Mouse (Mus musculus) MEL (cell line): ENCODE data around the gene Gtse1. TPM values are rescaled to one million over a fixed set of nuclear protein-coding genes. Genes with fewer than 3 reads are reported as not detected.
A peak's percentile ranks its signal among the peaks of the same experiment; 100 is the strongest.

Source experiments
- DNase-seq: peaks from one replicate; pipeline ENCODE4 v3.0.0; 2011; ENCODE audit warnings: low read depth, low spot score
- H3K27ac ChIP-seq: 2 replicates; pipeline ENCODE4 v1.5.1; 2012; ENCODE audit warnings: low read depth, mild to moderate bottlenecking, control low read depth, low read length, moderate library complexity; ENCODE audit not compliant: control insufficient read depth
- H3K27me3 ChIP-seq, 2 experiments: fragments of 150-350 bp in 1 of 2; sonication (generic) in 1 of 2; 2 replicates each; pipeline ENCODE4 v1.6.1; 2012; ENCODE audit warnings: low read length in 2 of 2, mild to moderate bottlenecking in 2 of 2, improper control_type of control experiment in 1 of 2, moderate library complexity in 1 of 2; ENCODE audit not compliant: insufficient read depth in 2 of 2, control insufficient read depth in 1 of 2
- H3K36me3 ChIP-seq, 2 experiments: 2 replicates each; pipeline ENCODE4 v1.6.1; 2012 to 2014; ENCODE audit warnings: low read length in 2 of 2, improper control_type of control experiment in 1 of 2, inconsistent platforms in 1 of 2, mild to moderate bottlenecking in 1 of 2; ENCODE audit not compliant: insufficient read depth in 2 of 2, control insufficient read depth in 1 of 2
- H3K4me1 ChIP-seq, 2 experiments: fragments of 150-350 bp in 1 of 2; sonication (generic) in 1 of 2; 2 replicates each; pipeline ENCODE4 v1.6.1; 2012; ENCODE audit warnings: low read length in 2 of 2, improper control_type of control experiment in 1 of 2, mild to moderate bottlenecking in 1 of 2; ENCODE audit not compliant: insufficient read depth in 2 of 2, control insufficient read depth in 1 of 2
- H3K4me3 ChIP-seq, 2 experiments: fragments of 150-350 bp in 1 of 2; sonication (generic) in 1 of 2; 2 replicates each; pipeline ENCODE4 v1.5.1; 2012; ENCODE audit warnings: low read depth in 2 of 2, low read length in 2 of 2, mild to moderate bottlenecking in 2 of 2, moderate library complexity in 2 of 2, control low read depth in 1 of 2, improper control_type of control experiment in 1 of 2; ENCODE audit not compliant: control insufficient read depth in 1 of 2, insufficient read depth in 1 of 2
- H3K79me2 ChIP-seq: 2 replicates; pipeline ENCODE4 v1.6.1; 2012; ENCODE audit warnings: mild to moderate bottlenecking, low read length, moderate library complexity; ENCODE audit not compliant: control insufficient read depth, poor library complexity, insufficient read depth
- H3K9ac ChIP-seq: 2 replicates; pipeline ENCODE4 v1.6.1; 2012; ENCODE audit warnings: low read depth, mild to moderate bottlenecking, control low read depth, low read length, moderate library complexity; ENCODE audit not compliant: control insufficient read depth, poor library complexity, severe bottlenecking
- H3K9me3 ChIP-seq: fragments of 150-350 bp; sonication (generic); replicated peaks from 2 replicates; pipeline ENCODE4 v1.6.1; 2012; ENCODE audit warnings: mild to moderate bottlenecking, low read length, improper control_type of control experiment, moderate library complexity; ENCODE audit not compliant: insufficient read depth
- BHLHE40 ChIP-seq: IDR thresholded peaks from 2 replicates; pipeline ENCODE4 v1.6.1; 2012; ENCODE audit warnings: low read depth, mild to moderate bottlenecking, inconsistent platforms, low read length, improper control_type of control experiment, borderline replicate concordance
- CTCF ChIP-seq, 3 experiments: IDR thresholded peaks in 2 of 3; conservative IDR thresholded peaks in 1 of 3; 2 replicates each; pipeline ENCODE4 v1.5.1; 2011 to 2012; ENCODE audit warnings: low read length in 3 of 3, low read depth in 2 of 3, mild to moderate bottlenecking in 2 of 3, improper control_type of control experiment in 1 of 3, inconsistent platforms in 1 of 3, mixed read lengths in 1 of 3, moderate library complexity in 1 of 3; ENCODE audit not compliant: control insufficient read depth in 1 of 3, insufficient read depth in 1 of 3, poor library complexity in 1 of 3, severe bottlenecking in 1 of 3
- E2F4 ChIP-seq: IDR thresholded peaks from 2 replicates; pipeline ENCODE4 v1.6.1; 2011; ENCODE audit warnings: low read depth, low read length, improper control_type of control experiment, borderline replicate concordance
- EP300 ChIP-seq, 2 experiments: IDR thresholded peaks; 2 replicates each; pipeline ENCODE4 v1.6.1; 2011; ENCODE audit warnings: improper control_type of control experiment in 2 of 2, low read length in 2 of 2, low read depth in 1 of 2, mild to moderate bottlenecking in 1 of 2
- ETS1 ChIP-seq: IDR thresholded peaks from 2 replicates; pipeline ENCODE4 v1.6.1; 2012; ENCODE audit warnings: low read depth, mild to moderate bottlenecking, inconsistent platforms, low read length, improper control_type of control experiment, moderate library complexity
- GATA1 ChIP-seq: IDR thresholded peaks from 2 replicates; pipeline ENCODE4 v1.6.1; 2011; ENCODE audit warnings: low read depth, low read length, improper control_type of control experiment
- HCFC1 ChIP-seq: IDR thresholded peaks from 2 replicates; pipeline ENCODE4 v1.6.1; 2012; ENCODE audit warnings: low read depth, mild to moderate bottlenecking, inconsistent platforms, low read length, improper control_type of control experiment, moderate library complexity
- MAZ ChIP-seq: IDR thresholded peaks from 2 replicates; pipeline ENCODE4 v1.6.1; 2012; ENCODE audit warnings: low read depth, mild to moderate bottlenecking, inconsistent platforms, low read length, improper control_type of control experiment
- NRF1 ChIP-seq: IDR thresholded peaks from 2 replicates; pipeline ENCODE4 v1.6.1; 2014; ENCODE audit warnings: low read depth, mild to moderate bottlenecking, inconsistent platforms, low read length, improper control_type of control experiment, moderate library complexity; ENCODE audit not compliant: poor library complexity, insufficient read depth, severe bottlenecking
- RCOR1 ChIP-seq: IDR thresholded peaks from 2 replicates; pipeline ENCODE4 v1.6.1; 2012; ENCODE audit warnings: low read depth, mild to moderate bottlenecking, inconsistent platforms, low read length, improper control_type of control experiment
- SMC3 ChIP-seq: IDR thresholded peaks from 2 replicates; pipeline ENCODE4 v1.6.1; 2011; ENCODE audit warnings: low read depth, low read length, improper control_type of control experiment
- TAL1 ChIP-seq: IDR thresholded peaks from 2 replicates; pipeline ENCODE4 v1.6.1; 2012; ENCODE audit warnings: mild to moderate bottlenecking, inconsistent platforms, low read length, moderate library complexity, mixed read lengths
- TCF12 ChIP-seq: IDR thresholded peaks from 2 replicates; pipeline ENCODE4 v1.6.1; 2014; ENCODE audit warnings: low read depth, mild to moderate bottlenecking, inconsistent platforms, low read length, improper control_type of control experiment, moderate library complexity
- USF2 ChIP-seq, 2 experiments: IDR thresholded peaks; 2 replicates each; pipeline ENCODE4 v1.6.1; 2011 to 2012; ENCODE audit warnings: improper control_type of control experiment in 2 of 2, low read length in 2 of 2, borderline replicate concordance in 1 of 2, inconsistent platforms in 1 of 2, low read depth in 1 of 2, mild to moderate bottlenecking in 1 of 2; ENCODE audit not compliant: insufficient read depth in 1 of 2
- ZC3H11A ChIP-seq: IDR thresholded peaks from 2 replicates; pipeline ENCODE4 v1.6.1; 2012; ENCODE audit warnings: low read depth, mild to moderate bottlenecking, inconsistent platforms, low read length, improper control_type of control experiment
- polyA plus RNA-seq, 2 experiments: library from polyadenylated mRNA; stranded (reverse) in 1 of 2; unstranded in 1 of 2; fragments of >175 nt in 1 of 2; fragments of >200 nt in 1 of 2; gene quantifications; 2 replicates each; pipeline versions ENCODE4 v1.2.1 to v1.2.4; 2012; ENCODE audit warnings: low replicate concordance in 2 of 2, low read depth in 1 of 2; ENCODE audit not compliant: insufficient read length in 2 of 2, insufficient read depth in 1 of 2, missing spikeins in 1 of 2
- total RNA-seq: library from RNA; depleted of rRNA; stranded (reverse); fragments of 300-350 nt; gene quantifications from 2 replicates; pipeline ENCODE4 v1.2.3, GENCODE M21; 2012

The Gtse1 gene
- total and polyA plus RNA-seq, 3 experiments = 22.6 to 38.3 TPM; not detected in 1

DNA sequence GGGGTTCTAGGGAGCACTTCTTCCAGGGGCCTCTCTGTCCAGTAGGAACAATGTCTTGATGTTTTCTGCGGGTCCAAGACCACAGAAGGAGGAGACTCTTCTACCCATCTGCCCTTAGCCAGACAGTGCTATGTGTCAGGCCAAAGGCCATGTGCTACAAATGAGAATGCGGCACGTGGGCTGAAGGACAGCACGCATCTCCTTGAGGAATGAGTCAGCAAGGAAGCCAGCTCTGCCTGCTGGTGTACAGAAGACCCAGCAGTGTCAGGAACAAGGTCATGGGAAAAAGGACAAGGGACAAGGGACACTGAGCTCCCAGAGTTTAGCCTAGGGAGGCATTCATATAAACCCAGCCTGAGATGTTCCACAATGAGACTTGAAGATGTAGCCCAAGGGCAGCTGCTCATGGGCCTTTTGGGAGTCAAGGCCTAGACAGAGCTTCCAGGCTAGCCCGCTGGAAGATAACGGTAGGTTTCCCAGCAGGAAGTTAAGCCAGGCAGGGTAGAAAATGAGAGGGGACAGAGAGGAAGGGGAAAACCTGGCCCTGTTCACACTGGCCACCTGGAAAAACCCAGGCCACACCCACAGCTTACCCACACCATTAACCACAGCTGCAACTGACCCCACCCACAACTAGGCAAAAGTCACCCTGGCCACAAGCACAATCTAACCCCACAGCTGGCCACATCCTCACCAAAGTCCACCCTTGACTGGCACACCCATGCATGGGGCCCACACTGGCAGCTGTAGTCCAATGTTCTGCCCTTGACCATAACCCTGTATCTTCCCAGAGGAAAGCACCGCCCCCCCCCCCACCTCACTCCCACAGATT lies 49.3 kb downstream of the Gtse1 start:
- DNase-seq = no peak

DNA sequence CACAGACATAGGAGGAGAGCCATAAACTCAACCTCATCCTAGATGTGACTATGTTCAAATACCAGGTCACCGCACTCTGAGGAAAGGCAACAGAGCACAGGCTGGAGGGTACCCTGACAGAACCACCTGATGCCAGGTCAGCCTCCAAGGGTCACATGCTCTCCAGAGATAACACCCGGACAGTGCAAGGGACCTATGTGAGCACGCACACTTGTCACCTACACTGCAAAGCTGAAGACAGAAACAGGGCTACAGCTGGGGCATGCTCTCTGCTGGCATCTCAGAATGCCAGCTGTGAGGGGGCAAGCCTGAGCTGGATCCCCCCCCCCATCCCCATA lies 49.9 kb downstream of the Gtse1 start:
- Histone ChIP-seq H3K27me3 (no peaks in the 10 kb centered on the region), H3K27ac (no peak overlapping the region), H3K4me3 (no peak overlapping the region), H3K4me1 (peaks cover 0 to 15% of the 10 kb centered on the region in 2 experiments; a peak in 2 of 4 replicates), H3K9me3 (no peaks in the 10 kb centered on the region), H3K79me2 (no peaks in the 10 kb centered on the region), H3K9ac (no peak overlapping the region), H3K36me3 (no peaks in the 10 kb centered on the region)
- TF ChIP-seq SMC3 = no peak
- TF ChIP-seq E2F4 = no peak
- TF ChIP-seq NRF1 = no peak
- no peak for TF ChIP-seq ZC3H11A
- no peak for TF ChIP-seq MAZ
- TF ChIP-seq EP300 (IDR thresholded peaks at IDR 0.05; ENCODE audit: low read depth in 1 of 2, low read length in 2 of 2) = no peak
- no peak for TF ChIP-seq CTCF (IDR thresholded peaks at IDR 0.05 in 2 of 3, conservative IDR thresholded peaks at IDR 0.05 in 1 of 3; ENCODE audit: control insufficient read depth in 1 of 3, insufficient read depth in 1 of 3, low read depth in 2 of 3, low read length in 3 of 3, poor library complexity in 1 of 3, severe bottlenecking in 1 of 3)
- no peak for TF ChIP-seq GATA1
- DNase-seq = no peak

More for the DNA sequence above, 49.3 kb downstream of the Gtse1 start:
- Histone ChIP-seq H3K27me3 (no peaks in the 10 kb centered on the region), H3K36me3 (no peaks in the 10 kb centered on the region), H3K27ac (no peak overlapping the region), H3K4me3 (no peak overlapping the region), H3K79me2 (no peaks in the 10 kb centered on the region), H3K9ac (no peak overlapping the region), H3K4me1 (peaks cover 0 to 17% of the 10 kb centered on the region in 2 experiments; a peak in 2 of 4 replicates), H3K9me3 (no peaks in the 10 kb centered on the region)
- TF ChIP-seq BHLHE40 (no peak), TAL1 (no peak), HCFC1 (no peak), ETS1 (no peak), ZC3H11A (no peak)

DNA sequence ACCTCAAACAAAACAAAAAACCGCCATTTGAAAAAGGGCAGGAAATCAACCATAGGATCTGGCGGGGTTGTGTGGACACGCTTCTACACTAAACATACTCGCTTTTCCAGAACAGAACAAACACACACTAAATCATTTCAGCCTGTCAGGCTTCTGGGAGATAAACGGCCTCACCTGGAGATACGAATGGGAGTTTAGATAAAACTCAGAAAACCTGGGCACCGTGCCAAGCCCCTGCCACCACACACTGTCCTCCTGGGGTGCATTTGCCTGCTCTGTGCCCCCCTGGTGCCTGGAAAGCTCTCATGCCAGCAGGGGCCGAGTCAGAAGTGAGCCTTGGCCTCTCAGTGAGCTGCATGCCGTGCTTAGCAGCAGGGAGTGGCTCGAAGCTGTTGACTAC lies 50.4 kb downstream of the Gtse1 start:
- H3K27ac ChIP-seq = no peak overlapping the region
- H3K9me3 ChIP-seq = no peaks in the 10 kb centered on the region
- DNase-seq = peak; percentile 28
- no peaks in the 10 kb centered on the region for H3K27me3 ChIP-seq
- no peaks in the 10 kb centered on the region for H3K36me3 ChIP-seq
- peaks cover 0 to 15% of the 10 kb centered on the region in 2 experiments; a peak in 2 of 4 replicates for H3K4me1 ChIP-seq
- H3K79me2 ChIP-seq = no peaks in the 10 kb centered on the region
- no peak overlapping the region for H3K9ac ChIP-seq
- peak; percentile 58 for TF ChIP-seq GATA1
- 0 out of 2 replicates have a peak, but pooled peaks have one; percentile 39 for TF ChIP-seq TCF12
- TF ChIP-seq EP300 (IDR thresholded peaks at IDR 0.05; ENCODE audit: low read depth in 1 of 2, low read length in 2 of 2) = peak in 1 of 2 experiments; percentile 24; a peak in 1 of 4 replicates
- no peak for TF ChIP-seq HCFC1
- 0 out of 2 replicates have a peak, but pooled peaks have one; percentile 60 for TF ChIP-seq RCOR1
- TF ChIP-seq USF2 (IDR thresholded peaks at IDR 0.05; ENCODE audit: borderline replicate concordance in 1 of 2, insufficient read depth in 1 of 2, low read depth in 1 of 2, low read length in 2 of 2) = no peak
- no peak overlapping the region for H3K4me3 ChIP-seq
